Mouse (Mus musculus) heart, adult 11 months (tissue): ENCODE data around the gene Veph1.
A peak's percentile ranks its signal among the peaks of the same experiment; 100 is the strongest.

Source experiments
- DNase-seq: peaks from one replicate; pipeline ENCODE4 v3.0.0; 2022

Gene Veph1

DNA sequence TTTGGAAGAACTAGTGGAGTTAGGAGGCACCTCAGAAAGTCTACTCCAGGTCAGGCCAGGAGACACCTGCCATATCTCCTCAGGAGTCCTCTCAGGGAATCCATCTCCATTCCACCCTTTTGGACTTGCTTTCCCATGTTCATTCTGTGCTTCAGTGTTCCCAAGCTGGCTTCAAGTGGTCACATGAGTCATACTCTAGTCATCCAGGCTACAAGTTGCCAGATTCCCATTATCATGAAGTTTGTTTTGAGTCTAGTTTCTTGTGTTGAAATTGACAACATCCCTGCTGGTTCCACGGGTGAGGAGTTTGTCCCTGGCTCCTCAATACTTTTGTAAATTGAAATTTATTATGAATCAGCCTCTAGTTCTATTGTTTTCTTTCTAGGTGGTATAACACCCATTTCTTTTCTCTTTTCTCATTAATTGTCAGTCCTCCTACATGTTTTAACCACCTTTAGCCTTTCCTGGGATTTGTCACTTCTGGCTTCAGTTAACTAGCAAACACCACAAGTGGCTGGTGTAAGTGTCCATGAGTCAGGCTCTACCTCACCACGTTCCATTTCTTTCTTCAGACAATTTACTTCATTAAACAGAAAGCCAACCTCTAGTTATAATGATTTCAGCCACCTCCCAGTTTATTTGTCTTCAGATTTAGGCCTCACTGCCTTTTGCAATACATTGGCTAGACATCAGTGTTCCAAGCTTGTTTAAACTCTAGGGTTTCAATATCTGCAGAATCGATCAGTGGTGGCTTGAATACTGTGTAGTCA lies 288.8 kb downstream of the Veph1 start:
- peak; percentile 94 for DNase-seq

DNA sequence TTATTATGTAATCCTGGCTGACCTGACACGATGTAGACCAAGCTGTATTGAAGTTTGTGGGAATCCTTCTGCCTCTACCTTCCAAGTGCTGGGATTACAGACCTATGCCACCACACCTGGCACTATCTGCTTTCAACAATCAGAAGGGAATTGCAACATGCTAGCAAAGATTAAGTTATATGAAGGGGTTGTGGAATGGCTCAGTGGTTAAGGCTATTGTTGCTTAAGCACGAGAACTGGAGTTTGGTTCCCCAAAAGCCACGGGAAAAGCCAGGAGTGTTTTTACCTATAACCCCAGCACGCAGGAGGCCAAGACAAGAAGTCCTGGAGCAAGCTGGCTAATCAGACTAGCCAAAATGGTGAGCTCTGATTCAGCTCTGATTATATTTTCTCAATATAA lies 291.6 kb downstream of the Veph1 start:
- DNase-seq = no peak

GRCm38 (mm10) chr3:66004220-66004951 lies 292.3 kb downstream of the Veph1 start:
- no peak for DNase-seq
